Mouse (Mus musculus): Measurements from ENCODE around the gene Hadhb. TPM values are rescaled to one million over a fixed set of nuclear protein-coding genes. Genes with fewer than 3 reads are reported as not detected.
A peak's percentile ranks its signal among the peaks of the same experiment; 100 is the strongest.

The Hadhb gene
- 104 and 107 TPM in 2 replicates for polyA plus RNA-seq (2015; fragmentation: Nextera tagmentation; extraction: Ambion mirVana)

DNA sequence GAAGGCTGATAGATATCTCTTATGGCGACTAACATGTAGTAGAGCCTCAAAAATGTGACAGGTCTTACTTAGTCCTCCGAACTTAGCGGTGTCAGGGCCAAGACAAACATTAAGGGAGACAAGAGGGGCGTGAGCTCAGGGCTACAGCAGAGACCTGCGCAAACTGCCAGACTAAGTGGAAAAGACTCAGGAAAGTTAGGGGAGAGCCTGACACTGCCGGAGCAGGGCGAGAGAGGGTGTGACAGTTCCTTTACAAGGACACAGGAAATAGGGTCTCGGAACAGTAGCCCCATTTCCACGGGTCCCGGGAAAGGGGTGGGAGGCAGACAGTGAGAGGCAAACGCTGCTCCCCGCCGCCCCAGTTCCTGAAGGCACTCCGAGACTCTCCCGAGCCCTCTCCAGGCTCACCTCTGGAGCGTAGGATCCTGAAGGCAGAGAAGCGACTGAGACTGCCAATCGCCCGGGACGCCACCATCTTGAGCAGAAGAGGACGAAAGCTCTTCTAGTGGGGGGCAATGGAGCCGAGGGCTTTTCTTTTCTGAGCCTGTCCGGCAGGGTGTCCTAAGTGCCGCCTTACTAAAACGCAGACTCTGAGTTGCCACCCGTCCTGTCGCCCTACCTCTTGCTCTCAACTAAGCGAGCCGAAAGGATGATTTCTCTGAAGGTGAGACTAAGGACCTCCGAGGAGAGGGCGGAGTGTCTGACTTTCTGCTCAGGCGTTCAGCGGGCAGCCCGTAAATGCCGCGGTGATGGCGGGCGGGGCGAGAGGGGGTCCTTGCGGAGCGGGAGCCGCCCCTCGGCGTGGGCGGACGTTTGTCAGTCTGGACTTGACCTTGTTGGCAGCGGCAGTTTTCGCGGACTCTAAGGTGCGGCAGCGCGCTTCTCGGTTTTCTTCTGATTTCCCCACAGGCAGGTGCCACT lies at the start of gene Hadhb, which contains the start of gene Hadha:
Hadhb (plus strand) TSS at position 775 of the 921 bp plus-strand sequence.
Hadha (minus strand) TSS at position 689 of the 921 bp plus-strand sequence.
- peak; percentile 96 for DNase-seq (ENCODE audit: low spot score)
- Histone ChIP-seq H3K9me3 (ENCODE audit: low read length) (no peaks in the 10 kb centered on the region), H3K9ac (replicated peaks; ENCODE audit: low read depth) (peak within 1 kb of the TSS; percentile 76), H3K4me2 (replicated peaks; ENCODE audit: low read depth, low read length) (peak within 1 kb of the TSS; percentile 62), H3K27me3 (replicated peaks; ENCODE audit: insufficient read depth, low read length) (no peaks in the 10 kb centered on the region), H3K4me1 (ENCODE audit: insufficient read depth, low read depth, low read length) (peaks cover 5% of the 10 kb centered on the region; the same call in 1 of the 2 replicates), H3K4me3 (ENCODE audit: low read depth, low read length) (peak within 1 kb of the TSS; percentile 84), H3K36me3 (ENCODE audit: insufficient read depth, low read length) (no peaks in the 10 kb centered on the region), H3K27ac (ENCODE audit: low read length) (peak within 1 kb of the TSS; percentile 95)
- peak; percentile 95 for ATAC-seq
- TF ChIP-seq EP300 (IDR thresholded peaks at IDR 0.05) (peak; percentile 91), CTCF (IDR thresholded peaks at IDR 0.05) (peak; percentile 41)
- WGBS = under 1% methylated on average over 53 of the region's 53 CpGs

DNA sequence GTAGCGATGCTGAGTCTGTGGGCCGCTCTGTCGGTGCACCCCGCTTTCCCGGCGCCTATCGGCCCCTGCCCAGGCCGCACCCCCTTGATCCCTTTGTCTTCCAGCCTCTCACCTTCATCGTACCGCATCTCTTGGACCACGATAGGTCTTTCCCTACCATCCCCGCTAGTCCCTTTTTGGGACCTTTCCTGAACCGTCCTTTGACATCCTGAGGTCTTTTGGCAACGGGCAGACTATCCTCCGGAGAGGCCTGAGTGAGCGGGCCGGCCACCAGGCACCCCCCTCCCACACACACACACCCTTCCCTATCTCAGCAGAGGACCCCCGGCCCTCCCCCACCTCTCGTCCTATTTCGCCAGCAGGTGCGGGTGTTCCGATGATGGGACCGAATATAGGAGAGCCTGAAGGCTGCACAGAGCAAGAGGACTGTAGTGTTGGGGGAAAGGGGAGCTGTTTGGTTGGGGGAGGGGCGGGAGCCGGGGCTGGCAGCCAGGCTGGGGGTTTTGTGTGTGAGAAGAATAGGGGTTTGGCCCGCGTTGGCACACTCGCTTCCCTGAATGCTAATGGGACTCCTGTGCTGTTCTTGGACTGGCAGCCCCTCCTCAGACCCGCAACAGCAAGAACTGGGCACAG lies 49.3 kb upstream of the Hadhb start, which contains the start of gene 3110082J24Rik:
3110082J24Rik (minus strand) TSS at position 419 of the 633 bp plus-strand sequence.
- H3K36me3 ChIP-seq (ENCODE audit: insufficient read depth, low read length) = no peaks in the 10 kb centered on the region
- DNase-seq (ENCODE audit: low spot score) (no peak), ATAC-seq (no peak)
- H3K4me2 ChIP-seq (replicated peaks; ENCODE audit: low read depth, low read length) = peak within 1 kb of the TSS; percentile 64
- peak within 1 kb of the TSS; percentile 35 for H3K4me3 ChIP-seq (ENCODE audit: low read depth, low read length)
- peaks cover 6% of the 10 kb centered on the region; the same call in 1 of the 2 replicates for H3K4me1 ChIP-seq (ENCODE audit: insufficient read depth, low read depth, low read length)
- H3K9ac ChIP-seq (replicated peaks; ENCODE audit: low read depth) = no peak within 1 kb of the TSS
- no peak within 1 kb of the TSS for H3K27ac ChIP-seq (ENCODE audit: low read length)
- 2% methylated on average over 29 of the region's 29 CpGs for WGBS
- no peaks in the 10 kb centered on the region for H3K9me3 ChIP-seq (ENCODE audit: low read length)
- TF ChIP-seq CTCF (IDR thresholded peaks at IDR 0.05) (no peak), EP300 (IDR thresholded peaks at IDR 0.05) (no peak)
- peaks cover 34% of the 10 kb centered on the region for H3K27me3 ChIP-seq (replicated peaks; ENCODE audit: insufficient read depth, low read length)

DNA sequence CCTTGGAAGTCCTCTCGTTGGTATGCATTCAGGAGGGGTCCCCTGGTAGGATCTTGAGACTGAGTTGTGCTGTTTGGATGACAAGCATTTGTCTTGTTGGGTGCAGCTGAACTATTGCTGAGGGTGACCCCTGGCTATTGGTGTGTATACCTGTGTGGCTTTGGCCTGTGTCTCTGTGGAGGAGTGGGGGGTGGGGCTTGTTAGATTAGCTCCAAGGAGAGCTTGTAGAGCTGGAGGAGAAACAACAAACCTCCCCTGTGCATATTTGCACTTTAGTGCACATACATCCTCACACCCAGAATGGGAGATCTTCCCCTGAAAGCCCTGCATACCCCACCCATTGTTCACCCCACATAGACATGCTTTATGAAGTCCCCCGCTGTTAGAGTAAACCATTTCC lies 48.3 kb upstream of the Hadhb start:
- Histone ChIP-seq H3K27ac (ENCODE audit: low read length) (no peak overlapping the region), H3K4me1 (ENCODE audit: insufficient read depth, low read depth, low read length) (peaks cover 9% of the 10 kb centered on the region; the same call in 1 of the 2 replicates), H3K9ac (replicated peaks; ENCODE audit: low read depth) (no peak overlapping the region), H3K27me3 (replicated peaks; ENCODE audit: insufficient read depth, low read length) (peaks cover 34% of the 10 kb centered on the region), H3K9me3 (ENCODE audit: low read length) (no peaks in the 10 kb centered on the region), H3K4me2 (replicated peaks; ENCODE audit: low read depth, low read length) (no peak overlapping the region), H3K36me3 (ENCODE audit: insufficient read depth, low read length) (no peaks in the 10 kb centered on the region), H3K4me3 (ENCODE audit: low read depth, low read length) (no peak overlapping the region)
- DNase-seq (ENCODE audit: low spot score) = no peak
- TF ChIP-seq CTCF (IDR thresholded peaks at IDR 0.05) (no peak), EP300 (IDR thresholded peaks at IDR 0.05) (no peak)
- no peak for ATAC-seq
- 29% methylated on average over 2 of the region's 2 CpGs for WGBS

DNA sequence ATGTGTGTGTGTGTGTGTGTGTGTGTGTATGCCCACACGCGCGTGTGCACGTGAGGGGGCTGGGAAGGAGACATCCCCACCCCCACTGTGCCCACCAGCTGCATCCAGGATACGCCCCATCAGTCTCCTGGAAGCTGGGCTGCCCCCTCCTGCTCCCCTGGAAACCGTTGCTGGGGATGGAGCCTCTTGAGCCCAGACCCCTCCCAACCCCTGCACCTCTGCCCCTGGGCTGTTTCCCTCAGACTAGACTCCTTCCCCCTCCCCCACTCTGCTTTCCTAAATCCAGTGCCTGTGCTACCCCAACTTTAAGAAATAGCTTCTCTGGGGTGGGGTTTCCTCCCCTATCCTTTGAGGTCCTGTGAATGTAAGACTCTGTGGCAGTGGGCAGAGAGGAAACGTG lies 47.9 kb upstream of the Hadhb start:
- no peaks in the 10 kb centered on the region for H3K36me3 ChIP-seq (ENCODE audit: insufficient read depth, low read length)
- no peaks in the 10 kb centered on the region for H3K9me3 ChIP-seq (ENCODE audit: low read length)
- WGBS = 12% methylated on average over 7 of the region's 7 CpGs
- H3K4me1 ChIP-seq (ENCODE audit: insufficient read depth, low read depth, low read length) = peaks cover 9% of the 10 kb centered on the region; the same call in 1 of the 2 replicates
- peaks cover 34% of the 10 kb centered on the region for H3K27me3 ChIP-seq (replicated peaks; ENCODE audit: insufficient read depth, low read length)
- H3K9ac ChIP-seq (replicated peaks; ENCODE audit: low read depth) = no peak overlapping the region
- no peak overlapping the region for H3K27ac ChIP-seq (ENCODE audit: low read length)
- H3K4me3 ChIP-seq (ENCODE audit: low read depth, low read length) = no peak overlapping the region
- no peak for ATAC-seq
- TF ChIP-seq CTCF (IDR thresholded peaks at IDR 0.05) (no peak), EP300 (IDR thresholded peaks at IDR 0.05) (no peak)
- no peak overlapping the region for H3K4me2 ChIP-seq (replicated peaks; ENCODE audit: low read depth, low read length)
- no peak for DNase-seq (ENCODE audit: low spot score)

DNA sequence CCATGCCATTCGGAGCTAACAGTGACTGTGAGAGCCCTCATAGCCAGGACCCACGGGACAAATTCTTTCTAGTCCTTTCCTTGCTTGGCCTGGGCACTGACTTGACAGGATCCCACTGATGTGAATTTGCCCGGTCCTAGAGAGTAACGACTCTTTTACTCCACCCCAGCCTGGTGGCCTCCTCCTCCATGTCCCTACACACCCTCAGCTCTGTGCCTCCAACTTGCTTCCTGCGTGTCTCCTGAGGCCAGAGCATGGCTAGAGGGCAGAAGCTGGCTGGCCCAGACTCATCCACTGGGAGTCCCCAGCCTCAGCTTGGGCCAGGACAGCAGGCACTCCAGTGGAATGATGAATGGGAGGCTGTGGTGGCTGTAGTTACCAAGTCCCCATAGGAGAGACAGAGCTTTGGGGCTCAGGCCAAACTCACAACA lies 47.4 kb upstream of the Hadhb start:
- no peak for DNase-seq (ENCODE audit: low spot score)
- 18% methylated on average over 5 of the region's 5 CpGs for WGBS

DNA sequence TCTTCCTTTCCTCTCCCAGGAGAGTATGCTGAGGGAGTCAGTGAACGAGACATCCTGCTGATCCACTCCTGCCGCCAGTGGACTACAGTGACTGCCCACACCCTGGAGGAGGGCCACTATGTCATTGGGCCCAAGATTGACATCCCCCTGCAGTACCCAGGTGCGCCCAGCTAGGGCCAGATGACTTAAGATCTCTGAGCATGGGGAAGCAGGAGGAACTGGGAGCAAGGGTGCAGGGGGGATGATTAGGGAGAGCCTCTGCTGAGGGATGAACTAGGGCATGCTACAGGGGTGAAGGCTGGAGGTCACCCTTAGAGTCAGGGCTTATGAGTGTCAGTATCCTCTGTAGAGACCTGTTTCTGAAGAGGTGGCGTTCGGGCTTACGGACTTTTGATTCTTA lies 46.8 kb upstream of the Hadhb start:
- no peak for ATAC-seq

More for the DNA sequence above, 47.4 kb upstream of the Hadhb start:
- H3K4me1 ChIP-seq (ENCODE audit: insufficient read depth, low read depth, low read length) = peaks cover 9% of the 10 kb centered on the region; the same call in 1 of the 2 replicates
- H3K27ac ChIP-seq (ENCODE audit: low read length) = no peak overlapping the region
- H3K36me3 ChIP-seq (ENCODE audit: insufficient read depth, low read length) = no peaks in the 10 kb centered on the region
- TF ChIP-seq CTCF (IDR thresholded peaks at IDR 0.05) (no peak), EP300 (IDR thresholded peaks at IDR 0.05) (no peak)
- H3K9me3 ChIP-seq (ENCODE audit: low read length) = no peaks in the 10 kb centered on the region
- no peak overlapping the region for H3K4me3 ChIP-seq (ENCODE audit: low read depth, low read length)
- no peak overlapping the region for H3K9ac ChIP-seq (replicated peaks; ENCODE audit: low read depth)
- no peak overlapping the region for H3K4me2 ChIP-seq (replicated peaks; ENCODE audit: low read depth, low read length)
- no peak for ATAC-seq
- H3K27me3 ChIP-seq (replicated peaks; ENCODE audit: insufficient read depth, low read length) = peaks cover 36% of the 10 kb centered on the region

More for the DNA sequence above, 46.8 kb upstream of the Hadhb start:
- no peaks in the 10 kb centered on the region for H3K36me3 ChIP-seq (ENCODE audit: insufficient read depth, low read length)
- H3K4me2 ChIP-seq (replicated peaks; ENCODE audit: low read depth, low read length) = no peak overlapping the region
- H3K9me3 ChIP-seq (ENCODE audit: low read length) = no peaks in the 10 kb centered on the region
- peaks cover 9% of the 10 kb centered on the region; the same call in 1 of the 2 replicates for H3K4me1 ChIP-seq (ENCODE audit: insufficient read depth, low read depth, low read length)
- no peak for DNase-seq (ENCODE audit: low spot score)
- H3K9ac ChIP-seq (replicated peaks; ENCODE audit: low read depth) = no peak overlapping the region
- H3K4me3 ChIP-seq (ENCODE audit: low read depth, low read length) = no peak overlapping the region
- 81% methylated on average over 6 of the region's 6 CpGs for WGBS
- TF ChIP-seq EP300 (IDR thresholded peaks at IDR 0.05) = no peak
- no peak for TF ChIP-seq CTCF (IDR thresholded peaks at IDR 0.05)
- H3K27ac ChIP-seq (ENCODE audit: low read length) = no peak overlapping the region
- peaks cover 41% of the 10 kb centered on the region for H3K27me3 ChIP-seq (replicated peaks; ENCODE audit: insufficient read depth, low read length)
